Mouse (Mus musculus): ENCODE measurements around the gene Tank.

The Tank gene

GRCm38 (mm10) chr2:61580091-61580490 lies 1.7 kb downstream of the Tank start:
- DNase-seq (ENCODE audit: extremely low read depth, low read depth, low spot score): no peak

DNA sequence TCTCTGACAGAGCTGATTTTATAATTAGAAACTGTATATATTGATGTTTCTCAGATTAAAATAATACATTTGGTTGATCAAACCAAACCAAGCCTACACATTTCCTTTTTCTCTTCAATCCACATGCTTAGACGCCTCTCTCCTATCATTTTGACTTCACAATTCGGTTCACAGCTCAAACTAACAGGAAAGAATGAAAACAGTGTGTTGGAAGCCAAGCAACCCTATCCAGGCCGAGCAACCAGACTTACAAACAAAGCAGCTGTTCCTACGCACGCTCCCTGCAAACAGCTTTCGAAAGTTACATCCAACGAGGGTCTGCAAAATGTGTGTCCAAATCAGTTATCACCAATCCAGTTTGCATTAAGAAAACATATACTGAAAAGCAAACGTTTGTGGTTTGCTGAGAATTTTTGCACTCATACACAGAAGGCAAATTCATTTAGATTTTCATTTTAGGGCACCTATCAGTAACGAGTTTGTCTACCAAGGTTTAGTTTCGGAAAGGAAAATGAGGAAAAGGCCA lies 2.2 kb downstream of the Tank start:
- DNase-seq (ENCODE audit: extremely low read depth, low read depth, low spot score): no peak

- no peak for DNase-seq (ENCODE audit: extremely low read depth, low read depth, low spot score)
Observed at GRCm38 (mm10) chr2:61582578-61583315, 4.4 kb downstream of the Tank start.

- no peak for DNase-seq (ENCODE audit: extremely low read depth, low read depth, low spot score)
Observed at GRCm38 (mm10) chr2:61585447-61585846, 7.1 kb downstream of the Tank start.

GRCm38 (mm10) chr2:61586166-61586565 lies 7.8 kb downstream of the Tank start:
- DNase-seq (ENCODE audit: extremely low read depth, low read depth, low spot score): no peak

DNA sequence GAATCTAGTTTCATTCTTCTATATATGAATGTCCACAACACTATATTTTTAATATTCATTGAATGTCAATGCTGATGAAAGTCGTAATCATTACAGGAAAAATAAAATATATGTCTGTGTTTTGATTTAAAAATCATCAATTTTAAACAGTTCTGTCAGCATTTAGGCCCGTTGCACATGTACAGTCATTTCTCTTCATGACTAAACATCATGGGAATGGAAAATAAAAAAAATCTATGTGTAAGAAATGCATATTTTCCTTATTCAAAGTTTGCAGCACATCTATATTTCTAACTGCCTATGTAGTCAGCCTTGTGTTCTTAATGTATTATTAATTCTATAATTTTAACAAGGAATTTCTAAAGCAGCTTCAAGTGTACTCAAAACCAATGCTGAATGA lies 12.4 kb downstream of the Tank start:
- DNase-seq (ENCODE audit: extremely low read depth, low read depth, low spot score): no peak

GRCm38 (mm10) chr2:61592095-61592494 lies 13.7 kb downstream of the Tank start:
- no peak for DNase-seq (ENCODE audit: extremely low read depth, low read depth, low spot score)

DNA sequence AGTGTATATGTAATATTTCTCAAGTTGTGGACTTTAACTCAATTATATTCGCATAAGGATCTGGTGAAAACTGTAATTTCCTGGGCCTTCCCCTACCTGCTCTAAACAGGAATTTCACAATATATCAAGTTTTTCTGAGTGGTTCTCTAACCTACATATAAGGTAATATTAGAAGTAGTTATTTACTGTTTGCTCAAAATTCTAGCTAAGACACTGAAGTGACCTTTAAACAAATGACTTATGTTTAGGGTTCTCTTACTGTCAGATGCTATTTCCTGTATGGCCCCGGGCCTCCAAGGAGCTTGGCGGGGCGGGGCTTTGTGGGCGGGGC lies 14.3 kb downstream of the Tank start:
- DNase-seq (ENCODE audit: extremely low read depth, low read depth, low spot score): no peak

DNA sequence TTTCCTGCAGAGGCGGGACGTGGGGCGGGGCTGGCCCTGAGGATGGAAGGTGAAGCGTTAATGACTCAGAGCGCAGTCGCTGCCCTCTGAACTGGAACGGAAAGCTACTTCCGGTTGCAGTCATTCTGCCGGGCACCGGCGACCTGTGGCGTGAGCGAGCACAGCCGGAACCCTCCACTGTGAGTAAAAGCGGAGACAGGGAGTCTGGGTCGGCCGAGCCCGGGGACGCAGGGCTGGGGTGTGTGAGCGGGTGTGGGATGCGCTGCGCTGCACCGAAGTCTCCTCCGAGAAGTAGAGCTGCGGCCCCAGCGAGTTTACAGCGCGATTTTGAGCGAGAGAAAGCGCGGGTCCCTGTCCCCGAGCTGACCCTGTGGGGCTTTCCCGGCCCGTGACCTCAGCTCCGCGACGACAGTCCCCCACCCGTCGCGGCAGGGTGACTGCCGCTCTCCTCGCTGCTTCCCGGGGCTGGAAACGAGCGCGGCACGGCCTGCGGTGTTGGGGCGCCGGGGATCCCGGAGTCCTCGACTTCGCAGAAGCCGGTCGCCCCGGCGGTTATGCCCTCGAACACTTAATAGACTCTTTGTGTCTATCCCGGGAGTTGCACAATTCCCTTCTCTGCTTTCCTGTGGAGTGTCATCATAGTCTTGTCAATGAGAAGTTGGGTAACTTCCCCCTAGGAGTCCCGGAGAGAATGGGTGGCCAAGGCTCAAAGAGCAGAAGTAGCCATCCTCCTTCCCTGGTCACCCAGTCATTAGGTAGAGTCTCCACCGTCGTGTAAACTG lies 14.8 kb downstream of the Tank start:
- no peak for DNase-seq (ENCODE audit: extremely low read depth, low read depth, low spot score)

- DNase-seq (ENCODE audit: extremely low read depth, low read depth, low spot score): no peak
Observed at GRCm38 (mm10) chr2:61593871-61594304, 15.5 kb downstream of the Tank start.

DNA sequence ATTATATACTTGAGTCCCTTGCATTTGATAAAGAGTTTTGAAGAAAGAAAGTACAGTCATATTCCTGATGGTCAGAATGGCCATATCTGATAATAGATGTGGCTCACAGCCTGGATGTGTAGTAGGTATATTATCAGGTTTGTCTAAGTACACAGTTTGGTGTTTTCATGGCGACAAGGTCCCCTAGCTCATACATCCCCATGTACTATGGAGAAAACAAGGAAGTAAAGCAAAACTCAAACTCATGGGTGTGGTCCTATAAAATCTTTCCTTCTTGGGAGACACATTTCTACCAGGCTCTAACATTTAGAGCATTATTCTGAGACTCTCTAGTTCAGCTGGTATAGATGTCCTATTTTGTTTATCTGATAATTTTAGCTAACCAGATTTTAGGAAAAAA lies 21.3 kb downstream of the Tank start:
- no peak for DNase-seq (ENCODE audit: extremely low read depth, low read depth, low spot score)

- no peak for DNase-seq (ENCODE audit: extremely low read depth, low read depth, low spot score)
Observed at GRCm38 (mm10) chr2:61603461-61603860, 25.1 kb downstream of the Tank start.

DNA sequence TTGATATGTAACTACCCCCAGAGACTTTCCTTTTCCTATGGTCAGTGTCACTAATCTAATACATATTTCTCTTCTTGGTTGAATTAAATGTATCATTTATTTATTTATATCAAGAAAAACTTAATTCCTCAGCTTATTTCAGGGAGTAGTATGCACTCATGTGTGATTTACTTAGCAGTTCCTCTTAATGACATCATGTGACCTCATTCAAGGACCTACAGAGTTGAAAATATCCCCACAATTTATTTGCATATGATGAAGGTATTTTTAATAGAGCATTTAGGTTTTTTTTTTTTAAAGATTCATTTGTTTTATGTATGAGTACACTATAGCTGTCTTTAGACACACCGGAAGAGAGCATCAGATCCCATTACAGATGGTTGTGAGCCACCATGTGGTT lies 28.6 kb downstream of the Tank start:
- no peak for DNase-seq (ENCODE audit: extremely low read depth, low read depth, low spot score)

GRCm38 (mm10) chr2:61623996-61624395 lies 45.6 kb downstream of the Tank start:
- DNase-seq (ENCODE audit: extremely low read depth, low read depth, low spot score): no peak

- DNase-seq (ENCODE audit: extremely low read depth, low read depth, low spot score): no peak
Observed at GRCm38 (mm10) chr2:61630864-61631555, 52.6 kb downstream of the Tank start.

GRCm38 (mm10) chr2:61635099-61635498 lies 56.7 kb downstream of the Tank start:
- DNase-seq (ENCODE audit: extremely low read depth, low read depth, low spot score): no peak

- no peak for DNase-seq (ENCODE audit: extremely low read depth, low read depth, low spot score)
Observed at GRCm38 (mm10) chr2:61638182-61638581, 59.8 kb downstream of the Tank start.

- DNase-seq (ENCODE audit: extremely low read depth, low read depth, low spot score): no peak
Observed at GRCm38 (mm10) chr2:61642452-61643368, 64.3 kb downstream of the Tank start.

DNA sequence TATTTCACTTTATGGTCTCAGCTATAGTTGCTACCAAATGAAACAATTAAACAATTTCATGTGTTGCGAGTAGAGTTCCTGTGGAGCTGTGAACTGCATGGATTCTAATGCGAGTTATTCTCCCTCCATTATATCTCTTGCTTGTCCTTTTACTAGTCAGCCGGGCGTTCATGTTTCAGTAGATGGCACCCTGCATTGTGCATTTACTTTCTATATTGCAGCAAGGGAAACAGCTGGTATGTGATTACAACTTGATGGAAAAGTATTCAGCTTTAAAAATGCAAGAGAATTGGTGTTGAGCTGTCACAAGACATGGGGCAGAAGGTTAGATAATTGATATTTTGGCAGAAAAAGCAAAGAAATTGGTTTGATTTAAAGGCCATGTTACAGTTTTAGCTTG lies 72.8 kb downstream of the Tank start:
- no peak for DNase-seq (ENCODE audit: extremely low read depth, low read depth, low spot score)

- DNase-seq (ENCODE audit: extremely low read depth, low read depth, low spot score): no peak
Observed at GRCm38 (mm10) chr2:61651640-61652039, 73.3 kb downstream of the Tank start.

- no peak for DNase-seq (ENCODE audit: extremely low read depth, low read depth, low spot score)
Observed at GRCm38 (mm10) chr2:61655046-61655381, 76.6 kb downstream of the Tank start.

Measured in fat pad, adult 2 months (tissue).